Mouse (Mus musculus) liver, embryonic 14.5 days (tissue): ENCODE measurements around the gene Kansl2.

ENCODE experiments used
- CTCF ChIP-seq: IDR thresholded peaks from 2 replicates; pipeline ENCODE4 v1.5.1; 2016; ENCODE audit warnings: antibody characterized with exemption, low read depth, control low read depth
- EP300 ChIP-seq: IDR thresholded peaks from 2 replicates; pipeline ENCODE4 v1.6.1; 2016; ENCODE audit warnings: antibody characterized with exemption, low read depth

DNA sequence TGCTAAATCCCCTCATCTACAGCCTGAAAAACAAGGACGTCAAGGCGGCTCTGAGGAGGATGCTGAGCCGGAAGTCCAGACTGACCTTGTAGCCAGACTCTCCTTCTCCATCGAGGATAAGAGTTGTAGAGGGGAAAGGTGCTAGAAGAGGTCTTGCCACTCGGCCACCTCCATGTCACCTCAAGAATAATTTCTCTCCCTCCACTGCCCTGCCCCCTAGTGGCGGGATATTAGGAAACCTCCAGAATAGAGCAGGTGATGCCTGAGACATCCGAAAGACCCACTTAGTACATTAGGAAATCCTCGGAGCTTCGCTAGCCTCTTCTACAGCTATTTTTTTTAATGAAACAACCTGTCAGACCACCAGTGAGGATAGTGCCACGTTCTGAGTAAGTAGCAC lies 58.7 kb downstream of the Kansl2 start:
- TF ChIP-seq CTCF (peak; percentile 72), EP300 (no peak)
